Mouse (Mus musculus) large intestine, adult 2 months (tissue): ENCODE measurements around the gene 4930455H04Rik. TPM values are rescaled to one million over a fixed set of nuclear protein-coding genes. Genes with fewer than 3 reads are reported as not detected.

Experiments
- DNase-seq: peaks from one replicate; pipeline ENCODE4 v3.0.0-alpha.2; 2012; ENCODE audit warnings: low read depth, low spot score
- WGBS: fragments of 180-500 bp; shearing (Covaris S2); methylation state at CpG from one replicate; pipeline ENCODE4 v1.1.7; 2018; 5-methylcytosine and 5-hydroxymethylcytosine counted together
- polyA plus RNA-seq: library from polyadenylated mRNA; depleted of rRNA; stranded (reverse); fragments of >200 nt; gene quantifications from 2 replicates; pipeline ENCODE4 v1.2.3, GENCODE M21; 2012; rRNA removed

The 4930455H04Rik gene
- polyA plus RNA-seq, 1 experiment = not detected

GRCm38 (mm10) chr3:117021907-117022306 lies 53.8 kb downstream of the 4930455H04Rik start:
- DNase-seq = no peak
- 18% methylated on average over 7 of the region's 7 CpGs for WGBS

- no peak for DNase-seq
- 18% methylated on average over 1 of the region's 1 CpGs for WGBS
Observed at GRCm38 (mm10) chr3:117024111-117024510, 56.0 kb downstream of the 4930455H04Rik start.

GRCm38 (mm10) chr3:117024557-117024956 lies 56.5 kb downstream of the 4930455H04Rik start:
- no peak for DNase-seq
- 51% methylated on average over 5 of the region's 5 CpGs for WGBS

GRCm38 (mm10) chr3:117025421-117025820 lies 57.4 kb downstream of the 4930455H04Rik start:
- no peak for DNase-seq
- WGBS = 87% methylated on average over 3 of the region's 3 CpGs

Other genes starting within 250 kb of the 4930455H04Rik start
- 2.4 and 4.6 TPM in 2 replicates for gene Agl, start 160.1 kb upstream of the 4930455H04Rik start, polyA plus RNA-seq
- 27.1 and 43.5 TPM in 2 replicates for gene Frrs1, start 108.8 kb upstream of the 4930455H04Rik start, polyA plus RNA-seq
- 0.67 and 0.76 TPM in 2 replicates for gene Palmd, start 720 bp downstream of the 4930455H04Rik start, polyA plus RNA-seq